Mouse (Mus musculus): ENCODE measurements around the gene Ccl28. TPM values are rescaled to one million over a fixed set of nuclear protein-coding genes. Genes with fewer than 3 reads are reported as not detected.
"Not testable (repeated sequence)": the region's sequence is repeated elsewhere in the genome, so short reads cannot be mapped to it uniquely, and the experiment has no call there.

Ccl28 gene
- total and polyA plus RNA-seq, 2 experiments from 2014 or later = 0.41 to 3.4 TPM

- 98% methylated on average over 6 of the region's 8 CpGs for WGBS
- not testable (repeated sequence) for H3K4me3 ChIP-seq (ENCODE audit: low read depth, low read length); H3K4me1 ChIP-seq (ENCODE audit: insufficient read depth, low read length); DNase-seq (ENCODE audit: low spot score); H3K27ac ChIP-seq (ENCODE audit: low read depth, low read length); H3K9ac ChIP-seq (replicated peaks; ENCODE audit: low read length, poor library complexity, severe bottlenecking); H3K36me3 ChIP-seq (ENCODE audit: insufficient read depth, low read length); H3K9me3 ChIP-seq (ENCODE audit: low read length); H3K27me3 ChIP-seq (ENCODE audit: insufficient read depth, low read length); H3K4me2 ChIP-seq (ENCODE audit: low read depth, low read length, poor library complexity, severe bottlenecking)
- 0 out of 2 replicates have a peak, but pooled peaks have one; percentile 42 for ATAC-seq (ENCODE audit: low FRiP score)
- TF ChIP-seq CTCF (IDR thresholded peaks at IDR 0.05) = peak; percentile 2; the same call in 1 of the 2 replicates
Observed at GRCm38 (mm10) chr13:119603890-119604289, 19.7 kb upstream of the Ccl28 start.

DNA sequence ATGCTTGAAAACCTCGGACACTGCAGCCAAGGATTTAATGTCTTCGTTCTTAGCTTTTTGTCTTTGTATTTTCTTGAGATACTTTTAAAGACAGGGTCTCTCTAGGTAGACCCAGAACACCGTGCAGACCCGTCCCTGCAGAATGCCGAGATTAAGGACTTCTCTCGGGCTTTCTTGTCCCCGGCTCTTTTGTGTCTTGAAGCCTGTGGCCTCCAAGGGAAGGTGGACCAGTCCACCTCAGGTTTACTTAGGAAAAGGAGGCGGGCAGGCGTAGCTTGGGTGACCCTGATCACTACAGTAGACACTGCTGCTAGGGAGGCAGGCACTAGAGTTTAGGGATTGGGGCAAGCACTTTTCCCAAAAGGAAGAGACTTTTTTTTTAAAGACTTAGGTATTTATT lies 19.3 kb upstream of the Ccl28 start:
- not testable (repeated sequence) for H3K9me3 ChIP-seq (ENCODE audit: low read length); H3K9ac ChIP-seq (replicated peaks; ENCODE audit: low read length, poor library complexity, severe bottlenecking); H3K4me2 ChIP-seq (ENCODE audit: low read depth, low read length, poor library complexity, severe bottlenecking); H3K4me3 ChIP-seq (ENCODE audit: low read depth, low read length); H3K27me3 ChIP-seq (ENCODE audit: insufficient read depth, low read length); H3K27ac ChIP-seq (ENCODE audit: low read depth, low read length); H3K4me1 ChIP-seq (ENCODE audit: insufficient read depth, low read length); H3K36me3 ChIP-seq (ENCODE audit: insufficient read depth, low read length); DNase-seq (ENCODE audit: low spot score)
- peak; percentile 20; the same call in 1 of the 2 replicates for ATAC-seq (ENCODE audit: low FRiP score)
- WGBS = 92% methylated on average over 7 of the region's 9 CpGs

DNA sequence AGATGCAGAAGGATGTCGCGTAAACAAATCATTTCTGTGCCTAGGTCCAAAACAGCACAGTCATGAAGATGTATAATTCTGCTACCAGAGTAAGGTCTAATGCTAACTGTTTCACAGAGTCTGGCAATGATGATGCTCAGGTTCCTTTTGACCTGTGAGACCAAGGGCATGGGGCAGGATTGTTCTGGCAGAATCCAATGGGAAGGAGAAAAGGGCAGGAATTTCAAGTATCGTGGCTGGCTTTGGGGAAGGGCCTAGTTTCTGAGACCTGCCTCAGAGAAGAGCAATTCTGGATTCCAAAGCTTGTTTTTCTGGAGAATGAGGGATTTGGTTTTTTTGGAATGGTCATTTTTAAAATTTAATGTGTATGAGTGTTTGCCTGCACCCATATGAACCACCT lies 4.8 kb upstream of the Ccl28 start:
- no peak for DNase-seq (ENCODE audit: low spot score)
- TF ChIP-seq CTCF (IDR thresholded peaks at IDR 0.05) = no peak
- Histone ChIP-seq H3K9ac (replicated peaks; ENCODE audit: low read length, poor library complexity, severe bottlenecking) (no peak overlapping the region), H3K27ac (ENCODE audit: low read depth, low read length) (no peak overlapping the region), H3K4me3 (ENCODE audit: low read depth, low read length) (no peak overlapping the region), H3K27me3 (ENCODE audit: insufficient read depth, low read length) (no peaks in the 10 kb centered on the region), H3K36me3 (ENCODE audit: insufficient read depth, low read length) (no peaks in the 10 kb centered on the region), H3K4me2 (ENCODE audit: low read depth, low read length, poor library complexity, severe bottlenecking) (no peak overlapping the region), H3K4me1 (ENCODE audit: insufficient read depth, low read length) (no peaks in the 10 kb centered on the region), H3K9me3 (ENCODE audit: low read length) (no peaks in the 10 kb centered on the region)
- no peak for ATAC-seq (ENCODE audit: low FRiP score)
- WGBS = 92% methylated on average over 3 of the region's 3 CpGs

- WGBS = 77% methylated on average over 3 of the region's 3 CpGs
- DNase-seq (ENCODE audit: low spot score) (no peak), ATAC-seq (ENCODE audit: low FRiP score) (no peak)
- no peak for TF ChIP-seq CTCF (IDR thresholded peaks at IDR 0.05)
- no peaks in the 10 kb centered on the region for H3K36me3 ChIP-seq (ENCODE audit: insufficient read depth, low read length)
- no peaks in the 10 kb centered on the region for H3K9me3 ChIP-seq (ENCODE audit: low read length)
- no peak overlapping the region for H3K27ac ChIP-seq (ENCODE audit: low read depth, low read length)
- H3K9ac ChIP-seq (replicated peaks; ENCODE audit: low read length, poor library complexity, severe bottlenecking) = no peak overlapping the region
- H3K4me1 ChIP-seq (ENCODE audit: insufficient read depth, low read length) = no peaks in the 10 kb centered on the region
- no peak overlapping the region for H3K4me2 ChIP-seq (ENCODE audit: low read depth, low read length, poor library complexity, severe bottlenecking)
- H3K4me3 ChIP-seq (ENCODE audit: low read depth, low read length) = no peak overlapping the region
- no peaks in the 10 kb centered on the region for H3K27me3 ChIP-seq (ENCODE audit: insufficient read depth, low read length)
Observed at GRCm38 (mm10) chr13:119619735-119620134, 3.9 kb upstream of the Ccl28 start.

DNA sequence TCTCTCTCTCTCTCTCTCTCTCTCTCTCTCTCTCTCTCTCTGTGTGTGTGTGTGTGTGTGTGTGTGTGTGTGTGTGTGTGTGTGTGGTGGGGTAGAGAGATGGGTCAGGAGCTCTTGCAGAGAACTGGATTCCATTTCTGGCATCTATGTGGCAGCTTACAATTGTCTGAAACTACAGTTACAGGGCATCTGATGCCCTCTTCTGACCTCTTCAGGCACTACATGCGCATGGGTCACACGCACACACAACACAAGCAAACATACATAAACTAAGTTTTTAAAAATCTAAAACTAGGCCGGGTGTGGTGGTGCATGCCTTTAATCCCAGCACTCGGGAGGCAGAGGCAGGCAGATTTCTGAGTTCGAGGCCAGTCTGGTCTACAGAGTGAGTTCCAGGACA lies 2.3 kb downstream of the Ccl28 start:
- peak; percentile 23 for DNase-seq (ENCODE audit: low spot score)
- not testable (repeated sequence) for H3K4me1 ChIP-seq (ENCODE audit: insufficient read depth, low read length); H3K36me3 ChIP-seq (ENCODE audit: insufficient read depth, low read length); H3K27me3 ChIP-seq (ENCODE audit: insufficient read depth, low read length); H3K27ac ChIP-seq (ENCODE audit: low read depth, low read length); H3K4me2 ChIP-seq (ENCODE audit: low read depth, low read length, poor library complexity, severe bottlenecking); H3K9ac ChIP-seq (replicated peaks; ENCODE audit: low read length, poor library complexity, severe bottlenecking); H3K4me3 ChIP-seq (ENCODE audit: low read depth, low read length); H3K9me3 ChIP-seq (ENCODE audit: low read length); ATAC-seq (ENCODE audit: low FRiP score)
- peak; percentile 34 for TF ChIP-seq CTCF (IDR thresholded peaks at IDR 0.05)
- 82% methylated on average over 5 of the region's 5 CpGs for WGBS

DNA sequence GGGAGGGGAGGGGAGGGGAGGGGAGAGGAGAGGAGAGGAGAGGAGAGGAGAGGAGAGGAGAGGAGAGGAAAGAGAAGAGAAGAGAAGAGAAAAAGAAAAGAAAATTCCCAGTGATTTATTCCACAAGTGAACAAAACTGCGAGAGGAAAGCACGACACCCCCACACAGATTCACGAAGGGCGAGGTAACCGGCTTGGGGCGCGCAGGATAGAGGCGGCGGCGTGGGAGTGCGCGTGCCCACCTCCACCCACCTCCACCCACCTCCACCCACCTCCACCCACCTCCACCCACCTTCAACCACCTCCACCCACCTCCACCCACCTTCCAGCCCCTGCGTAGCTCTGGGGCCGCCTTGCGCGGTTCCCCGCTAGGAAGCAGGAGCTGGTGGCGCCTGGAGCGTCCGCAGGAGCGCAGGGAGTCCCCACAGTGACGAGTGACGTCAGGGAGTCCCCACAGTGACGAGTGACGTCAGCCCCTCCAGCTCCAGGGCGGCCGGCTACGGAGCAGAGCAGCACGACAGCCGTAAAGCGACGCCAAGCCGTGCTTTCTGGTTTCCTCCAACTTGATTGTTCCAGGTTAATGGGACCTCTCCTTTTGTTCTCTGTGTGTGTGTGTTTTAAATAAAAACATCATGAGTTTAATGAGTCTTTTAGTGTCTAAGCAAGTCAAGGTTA lies 8.0 kb downstream of the Ccl28 start:
- Histone ChIP-seq H3K27ac (ENCODE audit: low read depth, low read length) (no peak overlapping the region), H3K9me3 (ENCODE audit: low read length) (no peaks in the 10 kb centered on the region), H3K9ac (replicated peaks; ENCODE audit: low read length, poor library complexity, severe bottlenecking) (0 out of 2 replicates have a peak overlapping the region, but pooled peaks have one; percentile 25), H3K27me3 (ENCODE audit: insufficient read depth, low read length) (no peaks in the 10 kb centered on the region), H3K36me3 (ENCODE audit: insufficient read depth, low read length) (no peaks in the 10 kb centered on the region), H3K4me2 (ENCODE audit: low read depth, low read length, poor library complexity, severe bottlenecking) (peak overlapping the region; percentile 72), H3K4me1 (ENCODE audit: insufficient read depth, low read length) (no peaks in the 10 kb centered on the region), H3K4me3 (ENCODE audit: low read depth, low read length) (peak overlapping the region; percentile 50)
- ATAC-seq (ENCODE audit: low FRiP score) (peak; percentile 96), DNase-seq (ENCODE audit: low spot score) (peak; percentile 96)
- no peak for TF ChIP-seq CTCF (IDR thresholded peaks at IDR 0.05)
- WGBS = 4% methylated on average over 27 of the region's 33 CpGs

All from midbrain, postnatal 0 days (tissue).